In genomic region chr13:63117495-63118184, GRCm38 (mm10) we compare ENCODE assay signal across 20 mouse cellular contexts.
DNase-seq lines count a peak whose midpoint lies in the region; ATAC-seq and TF ChIP-seq lines count a peak whose summit lies in the region.
"Had no signal": no experiment of that assay in that cellular context is flagged by ENCODE, and none has a peak within 500 bp of the region (broad histone marks: within the 10 kb centered on the region; RNA-seq: fewer than 3 reads in every experiment).

No protein-coding gene starts in this region.

- TF ChIP-seq CTCF in testis, adult 2 months (IDR thresholded peaks at IDR 0.05; ENCODE audit: control insufficient read depth, insufficient read depth, insufficient replicate concordance, low read depth, low read length) = no peak
- no peak for TF ChIP-seq CTCF in layer of hippocampus, adult 2 months (conservative IDR thresholded peaks at IDR 0.05)

- no peak overlapping the region for H3K4me2 ChIP-seq in heart, embryonic 14.5 days (ENCODE audit: low read length)
- H3K4me2 ChIP-seq: forebrain, embryonic 12.5 days; limb, embryonic 13.5 days; liver, embryonic 15.5 days; midbrain, embryonic 12.5 days had no signal

- no peaks in the 10 kb centered on the region for H3K27me3 ChIP-seq in heart, embryonic 14.5 days (ENCODE audit: control insufficient read depth, insufficient read depth, low read length)
- no peaks in the 10 kb centered on the region for H3K27me3 ChIP-seq in heart, embryonic 10.5 days (ENCODE audit: insufficient read depth, poor library complexity, severe bottlenecking)
- no peaks in the 10 kb centered on the region for H3K27me3 ChIP-seq in testis, adult 2 months (ENCODE audit: control insufficient read depth, insufficient read depth, low read length)
- H3K27me3 ChIP-seq: limb, embryonic 13.5 days; liver, embryonic 15.5 days; midbrain, embryonic 12.5 days had no signal

- no peaks in the 10 kb centered on the region for H3K36me3 ChIP-seq in heart, embryonic 14.5 days (ENCODE audit: control insufficient read depth, insufficient read depth, low read length)
- H3K36me3 ChIP-seq in heart, embryonic 10.5 days = no peaks in the 10 kb centered on the region
- H3K36me3 ChIP-seq in testis, adult 2 months (ENCODE audit: control insufficient read depth, insufficient read depth, low read length) = no peaks in the 10 kb centered on the region
- H3K36me3 ChIP-seq: forebrain, embryonic 12.5 days; hindbrain, embryonic 10.5 days; limb, embryonic 13.5 days; liver, embryonic 15.5 days; midbrain, embryonic 12.5 days had no signal

- WGBS in heart, embryonic 14.5 days = 29% methylated on average over 3 of the region's 3 CpGs
- WGBS in heart, embryonic 10.5 days = 49% methylated on average over 3 of the region's 3 CpGs

- H3K9me3 ChIP-seq in heart, embryonic 14.5 days (ENCODE audit: control insufficient read depth, low read length) = no peaks in the 10 kb centered on the region
- H3K9me3 ChIP-seq in heart, embryonic 10.5 days = no peaks in the 10 kb centered on the region
- H3K9me3 ChIP-seq: forebrain, embryonic 12.5 days; hindbrain, embryonic 10.5 days; limb, embryonic 13.5 days; liver, embryonic 15.5 days had no signal

- H3K4me3 ChIP-seq in heart, embryonic 14.5 days (ENCODE audit: control insufficient read depth in 1 of 2, insufficient read depth in 1 of 2, low read depth in 1 of 2, low read length in 2 of 2) = no peak overlapping the region
- H3K4me3 ChIP-seq in heart, embryonic 10.5 days = no peak overlapping the region
- peak overlapping the region; percentile 68; the same call in 1 of the 2 replicates for H3K4me3 ChIP-seq in testis, adult 2 months (ENCODE audit: control insufficient read depth, low read depth, low read length)
- no peak overlapping the region for H3K4me3 ChIP-seq in layer of hippocampus, adult 2 months
- H3K4me3 ChIP-seq: forebrain, embryonic 12.5 days; hindbrain, embryonic 10.5 days; limb, embryonic 13.5 days; liver, embryonic 15.5 days; midbrain, embryonic 12.5 days had no signal

- DNase-seq in heart, embryonic 10.5 days (ENCODE audit: low spot score) = no peak
- no peak for DNase-seq in testis, postnatal 10 days (ENCODE audit: low spot score)
- peak; percentile 34 for DNase-seq in lung, postnatal 10 days
- DNase-seq in layer of hippocampus, adult 2 months (ENCODE audit: low spot score in 2 of 2) = no peak
- DNase-seq in cerebellum, postnatal 4 days (ENCODE audit: low spot score in 2 of 2) = no peak
- DNase-seq: adrenal gland, adult 2 months; cerebellum, postnatal 10 days; embryo, embryonic 11 days; gastrocnemius, postnatal 25 days; kidney, adult 8-10 months; kidney, postnatal 36 days; right cerebral cortex, postnatal 4 days; thymus, postnatal 4 days had no signal

- ATAC-seq in heart, embryonic 14.5 days (ENCODE audit: insufficient number of reproducible peaks, insufficient read depth, low FRiP score, low read depth) = no peak

- no peak overlapping the region for H3K9ac ChIP-seq in heart, embryonic 14.5 days (ENCODE audit: low read length)
- H3K9ac ChIP-seq: forebrain, embryonic 12.5 days; limb, embryonic 13.5 days; liver, embryonic 15.5 days; midbrain, embryonic 12.5 days had no signal

- H3K4me1 ChIP-seq in heart, embryonic 14.5 days (ENCODE audit: control insufficient read depth in 2 of 2, insufficient read depth in 2 of 2, low read length in 2 of 2) = peaks cover 12 to 39% of the 10 kb centered on the region in 2 experiments
- peaks cover 8% of the 10 kb centered on the region; the same call in 1 of the 2 replicates for H3K4me1 ChIP-seq in heart, embryonic 10.5 days
- no peaks in the 10 kb centered on the region for H3K4me1 ChIP-seq in testis, adult 2 months (ENCODE audit: control insufficient read depth, insufficient read depth, low read length)

- TF ChIP-seq POLR2A in testis, adult 2 months (IDR thresholded peaks at IDR 0.05; ENCODE audit: control insufficient read depth, low read depth, low read length) = no peak

- H3K27ac ChIP-seq in heart, embryonic 14.5 days (replicated peaks in 1 of 2; ENCODE audit: control insufficient read depth in 1 of 2, insufficient read depth in 1 of 2, low read depth in 2 of 2, low read length in 2 of 2) = peak overlapping the region; percentile 62 to 63
- no peak overlapping the region for H3K27ac ChIP-seq in heart, embryonic 10.5 days
- H3K27ac ChIP-seq in testis, adult 2 months (ENCODE audit: control insufficient read depth, insufficient read depth, low read depth, low read length) = no peak overlapping the region
- no peak overlapping the region for H3K27ac ChIP-seq in layer of hippocampus, adult 2 months
- H3K27ac ChIP-seq: forebrain, embryonic 12.5 days; hindbrain, embryonic 10.5 days; limb, embryonic 13.5 days; liver, embryonic 15.5 days; midbrain, embryonic 12.5 days had no signal

Comparison
In these comparisons a context has a peak if more than half of its experiments do, and no peak if none do; other contexts are left out.
1. H3K27ac ChIP-seq: peak in heart, embryonic 14.5 days (2 of 2); none in heart, embryonic 10.5 days (single experiment), testis, adult 2 months (single experiment) and layer of hippocampus, adult 2 months (single experiment).